Mouse (Mus musculus) induced T-regulatory cell, adult 2 months (primary cell): ENCODE measurements around the gene Maml1.

Source experiments
- DNase-seq: peaks from one replicate; pipeline ENCODE4 v3.0.0-alpha.2; 2012; ENCODE audit warnings: low read depth

Maml1 gene

GRCm38 (mm10) chr11:50219833-50220232 is 72.3 kb downstream of the Maml1 start:
- DNase-seq: no peak

DNA sequence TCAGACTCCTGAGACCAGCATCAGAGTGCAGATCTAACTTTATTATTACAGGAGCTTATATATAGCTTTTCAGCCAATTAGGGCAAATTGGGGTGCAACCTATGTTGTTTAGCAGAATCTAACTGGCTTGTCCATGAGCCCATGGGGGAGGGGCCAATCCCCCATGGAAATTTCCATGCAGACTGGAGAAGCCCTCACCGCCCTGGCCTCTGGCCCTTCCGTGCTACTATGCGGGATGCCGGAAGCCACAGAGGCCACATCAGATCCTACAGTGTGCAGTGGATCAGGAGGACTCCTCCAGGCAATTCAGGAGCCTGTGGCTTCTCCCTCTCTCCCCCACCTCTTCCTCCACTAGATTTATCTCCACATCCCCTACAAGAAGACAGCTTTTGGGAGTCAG is 74.3 kb downstream of the Maml1 start:
- no peak for DNase-seq

- DNase-seq: no peak
Measured at GRCm38 (mm10) chr11:50216724-50217366, 75.3 kb downstream of the Maml1 start.

- DNase-seq: no peak
Measured at GRCm38 (mm10) chr11:50215633-50216032, 76.5 kb downstream of the Maml1 start.

DNA sequence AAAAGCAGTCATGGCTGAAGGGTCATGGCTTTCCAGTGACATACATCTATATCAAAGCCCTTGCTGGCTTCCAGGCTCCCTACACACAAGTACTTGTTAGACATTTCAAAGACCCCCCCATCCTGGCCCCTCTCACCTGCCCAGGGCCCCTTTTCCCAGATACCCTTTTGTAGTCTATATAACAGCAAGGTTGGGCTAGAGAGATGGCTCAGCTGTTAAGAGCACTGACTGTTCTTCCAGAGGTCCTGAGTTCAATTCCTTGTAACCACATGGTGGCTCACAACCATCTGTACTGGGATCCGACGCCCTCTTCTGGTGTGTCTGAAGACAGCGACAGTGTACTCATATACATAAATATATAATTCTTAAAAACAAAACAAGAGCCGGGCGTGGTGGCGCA is 77.5 kb downstream of the Maml1 start:
- no peak for DNase-seq

GRCm38 (mm10) chr11:50212848-50213758 is 79.0 kb downstream of the Maml1 start:
- peak; percentile 83 for DNase-seq

GRCm38 (mm10) chr11:50212060-50212739 is 79.9 kb downstream of the Maml1 start:
- DNase-seq: no peak

- DNase-seq: peak; percentile 50
Measured at GRCm38 (mm10) chr11:50211322-50212059, 80.6 kb downstream of the Maml1 start.

GRCm38 (mm10) chr11:50210505-50211151 is 81.5 kb downstream of the Maml1 start, which contains the start of the genes Sqstm1 and Mgat4b:
Gene Sqstm1 (minus strand): TSS chr11:50210827.
Gene Mgat4b (plus strand): TSS chr11:50210890.
- peak; percentile 89 for DNase-seq

DNA sequence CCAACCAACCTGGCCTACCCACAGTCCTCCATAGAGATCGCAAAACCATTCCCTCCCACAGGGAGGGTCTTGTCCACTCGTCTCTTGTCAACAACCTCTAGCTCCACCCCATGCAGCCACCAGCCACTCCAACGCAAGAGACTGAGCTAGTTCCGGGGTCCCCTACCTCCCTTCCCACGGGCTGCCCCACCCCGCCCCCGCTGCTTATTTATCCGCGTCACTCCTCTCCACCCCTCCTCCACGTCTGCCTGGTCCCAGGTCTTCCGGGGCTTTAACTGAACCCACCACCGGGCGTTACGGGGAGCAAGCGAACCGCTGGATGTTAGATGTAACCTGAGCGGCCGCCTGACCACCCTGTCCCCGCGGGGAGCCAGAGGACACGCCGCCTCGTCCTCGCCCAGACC is 82.0 kb downstream of the Maml1 start:
- DNase-seq: peak; percentile 96

DNA sequence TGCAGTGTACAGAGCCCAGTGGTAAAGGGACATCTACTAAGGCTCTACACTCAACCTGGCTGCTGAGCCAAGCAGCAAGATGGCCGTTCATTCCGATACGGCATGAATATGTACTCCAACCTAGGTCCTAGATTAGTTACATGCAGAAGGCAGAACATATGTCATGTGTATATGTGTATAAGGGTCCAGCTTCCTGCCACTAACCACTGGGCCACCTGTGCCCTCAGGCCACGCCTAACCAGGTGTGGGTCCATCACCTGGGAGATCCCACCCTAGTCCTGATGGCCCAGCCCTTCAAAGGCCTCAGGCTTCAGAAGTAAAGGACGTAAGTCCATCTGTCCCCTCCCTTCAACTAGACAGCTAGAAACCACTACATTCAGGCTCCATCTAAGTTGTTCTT is 84.1 kb downstream of the Maml1 start:
- no peak for DNase-seq

- no peak for DNase-seq
Measured at GRCm38 (mm10) chr11:50207344-50207743, 84.8 kb downstream of the Maml1 start.

DNA sequence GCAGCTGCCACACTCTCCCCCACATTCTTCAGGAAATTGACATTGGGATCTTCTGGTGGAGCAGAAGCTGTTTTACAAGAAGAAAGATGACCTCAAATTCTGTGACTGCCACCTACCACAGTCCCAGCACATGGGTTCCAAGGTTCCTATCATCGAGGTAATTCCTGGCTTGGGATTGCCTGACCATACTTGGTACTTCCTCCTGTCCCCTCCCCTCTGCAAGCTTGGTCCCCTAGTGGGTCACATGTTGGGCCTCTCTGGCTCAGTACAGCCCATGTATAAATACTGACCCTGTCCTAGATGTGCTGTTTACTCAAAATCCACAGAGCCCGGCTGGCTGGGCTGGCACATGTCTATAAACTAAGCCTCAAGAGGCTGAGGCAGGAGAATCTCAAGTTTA is 86.1 kb downstream of the Maml1 start:
- DNase-seq: no peak
